In the genomic region with DNA sequence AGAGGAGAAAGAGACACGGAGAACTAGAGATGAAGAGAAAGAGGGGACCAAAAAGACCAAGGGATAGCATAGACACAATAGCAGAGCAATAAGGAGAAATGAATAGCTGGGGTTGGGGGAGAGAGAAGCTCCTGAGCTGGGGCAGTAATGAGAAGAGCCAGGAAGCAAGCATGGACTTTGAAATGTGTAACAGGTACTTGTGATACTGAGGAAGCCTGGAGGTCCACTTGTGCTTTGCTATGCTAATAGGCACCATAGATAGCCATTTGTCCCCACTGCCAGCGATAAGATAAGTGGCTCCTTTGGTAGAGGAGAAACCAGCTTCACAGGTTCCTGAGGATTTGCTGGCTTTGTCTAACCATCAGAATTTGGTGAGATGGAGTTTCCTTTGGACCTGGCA, we compare ENCODE assay signal across 25 mouse cellular contexts.
"Had no signal": no experiment of that assay in that cellular context is flagged by ENCODE, and none has a peak within 500 bp of the region (broad histone marks: within the 10 kb centered on the region; RNA-seq: fewer than 3 reads in every experiment).

No protein-coding gene starts in this region.

- DNase-seq: forebrain, postnatal 0 days; gastrocnemius, postnatal 14 days; gastrocnemius, postnatal 36 days; heart, adult 11 months; heart, adult 2 months; heart, postnatal 14 days; heart, postnatal 36 days; kidney, adult 18-20 months; kidney, postnatal 10 days; kidney, postnatal 25 days; kidney, postnatal 4 days; layer of hippocampus, adult 9-11 months; layer of hippocampus, postnatal 36 days; liver; liver, embryonic 13.5 days had no signal

- H3K9ac ChIP-seq: forebrain, postnatal 0 days; heart, embryonic 13.5 days; heart, embryonic 15.5 days; hindbrain, embryonic 13.5 days; hindbrain, embryonic 15.5 days; limb, embryonic 12.5 days; liver, embryonic 13.5 days had no signal

- H3K27ac ChIP-seq: heart, adult 2 months; heart, embryonic 13.5 days; heart, embryonic 15.5 days; hindbrain, embryonic 13.5 days; hindbrain, embryonic 15.5 days; hindbrain, postnatal 0 days; layer of hippocampus, adult 2 months; limb, embryonic 10.5 days; limb, embryonic 12.5 days; liver, embryonic 13.5 days had no signal

- H3K9me3 ChIP-seq: heart, embryonic 13.5 days; heart, embryonic 15.5 days; hindbrain, embryonic 13.5 days; hindbrain, embryonic 15.5 days; limb, embryonic 10.5 days; limb, embryonic 12.5 days; liver, embryonic 13.5 days had no signal

- H3K36me3 ChIP-seq: heart, embryonic 13.5 days; heart, embryonic 15.5 days; hindbrain, embryonic 13.5 days; hindbrain, embryonic 15.5 days; limb, embryonic 10.5 days; limb, embryonic 12.5 days; liver, embryonic 13.5 days had no signal

- ATAC-seq: forebrain, postnatal 0 days; hindbrain, postnatal 0 days had no signal

- H3K4me1 ChIP-seq: heart, embryonic 13.5 days; heart, embryonic 15.5 days; limb, embryonic 12.5 days had no signal

- H3K4me2 ChIP-seq: heart, embryonic 11.5 days; heart, embryonic 13.5 days; heart, embryonic 15.5 days; hindbrain, embryonic 13.5 days; hindbrain, embryonic 15.5 days; limb, embryonic 12.5 days; liver, embryonic 11.5 days; liver, embryonic 13.5 days had no signal

- H3K27me3 ChIP-seq: heart, embryonic 13.5 days; heart, embryonic 15.5 days; hindbrain, embryonic 13.5 days; hindbrain, embryonic 15.5 days; limb, embryonic 12.5 days; liver, embryonic 13.5 days had no signal

- H3K4me3 ChIP-seq: heart, adult 2 months; heart, embryonic 13.5 days; heart, embryonic 15.5 days; hindbrain, embryonic 13.5 days; hindbrain, embryonic 15.5 days; layer of hippocampus, adult 2 months; limb, embryonic 10.5 days; limb, embryonic 12.5 days; liver, embryonic 13.5 days had no signal
